Mouse (Mus musculus) ES-E14 (cell line): ENCODE measurements around the gene Stmn1. TPM values are rescaled to one million over a fixed set of nuclear protein-coding genes. Genes with fewer than 3 reads are reported as not detected.

Experiments
- DNase-seq: peaks from one replicate; pipeline ENCODE4 v3.0.0-alpha.2; 2013; ENCODE audit warnings: low read depth, low spot score
- H3K27ac ChIP-seq: 2 replicates; pipeline ENCODE4 v1.5.1; 2012; ENCODE audit warnings: low read depth, mild to moderate bottlenecking, low read length, moderate library complexity, mixed read lengths; ENCODE audit not compliant: poor library complexity, insufficient read depth, severe bottlenecking
- H3K36me3 ChIP-seq: 2 replicates; pipeline ENCODE4 v1.6.1; 2012; ENCODE audit warnings: mild to moderate bottlenecking, low read length, moderate library complexity, mixed read lengths; ENCODE audit not compliant: control insufficient read depth, poor library complexity, insufficient read depth, severe bottlenecking
- H3K4me1 ChIP-seq, 2 experiments: fragments of 150-350 bp in 1 of 2; sonication (generic) in 1 of 2; 2 replicates each; pipeline ENCODE4 v1.6.1; 2012; ENCODE audit warnings: low read length in 2 of 2, mild to moderate bottlenecking in 1 of 2, mixed read lengths in 1 of 2; ENCODE audit not compliant: control insufficient read depth in 2 of 2, insufficient read depth in 2 of 2, poor library complexity in 1 of 2
- H3K4me3 ChIP-seq, 2 experiments: fragments of 150-350 bp in 1 of 2; sonication (generic) in 1 of 2; 2 replicates each; pipeline ENCODE4 v1.5.1; 2012; ENCODE audit warnings: low read length in 2 of 2, low read depth in 1 of 2, mild to moderate bottlenecking in 1 of 2, mixed read lengths in 1 of 2; ENCODE audit not compliant: insufficient read depth in 1 of 2, poor library complexity in 1 of 2, severe bottlenecking in 1 of 2
- H3K9ac ChIP-seq: 2 replicates; pipeline ENCODE4 v1.6.1; 2012; ENCODE audit warnings: low read depth, mild to moderate bottlenecking, low read length, mixed read lengths; ENCODE audit not compliant: poor library complexity, insufficient read depth, severe bottlenecking
- H3K9me3 ChIP-seq: fragments of 150-350 bp; sonication (generic); 2 replicates; pipeline ENCODE4 v1.6.1; 2012; ENCODE audit warnings: low read depth, mild to moderate bottlenecking, low read length; ENCODE audit not compliant: control insufficient read depth, insufficient read depth
- CHD2 ChIP-seq: IDR thresholded peaks from 2 replicates; pipeline ENCODE4 v1.6.1; 2014; ENCODE audit warnings: mild to moderate bottlenecking, low read depth, low read length, inconsistent platforms
- HCFC1 ChIP-seq: IDR thresholded peaks from 2 replicates; pipeline ENCODE4 v1.6.1; 2012; ENCODE audit warnings: low read length, inconsistent platforms, borderline replicate concordance; ENCODE audit not compliant: insufficient read depth
- MAFK ChIP-seq: IDR thresholded peaks from 2 replicates; pipeline ENCODE4 v1.6.1; 2014; ENCODE audit warnings: mild to moderate bottlenecking, low read depth, low read length, inconsistent platforms; ENCODE audit not compliant: insufficient read depth
- ZC3H11A ChIP-seq: IDR thresholded peaks from 2 replicates; pipeline ENCODE4 v1.6.1; 2012; ENCODE audit warnings: low read depth, mild to moderate bottlenecking, inconsistent platforms, low read length, borderline replicate concordance
- ZNF384 ChIP-seq: IDR thresholded peaks from 2 replicates; pipeline ENCODE4 v1.6.1; 2012; ENCODE audit warnings: low read depth, low read length, inconsistent platforms
- in situ Hi-C, 2 experiments: fragments of 600-800 bp; cut with MboI; formaldehyde crosslinking; loops; one replicate each; pipeline ENCODE4 v1.15.1; 2025; ENCODE audit warnings: low sequenced_read_pairs in 2 of 2, inconsistent platforms in 1 of 2; ENCODE audit not compliant: unreplicated experiment in 2 of 2
- total RNA-seq: library from RNA; depleted of rRNA; stranded (reverse); fragments of 300-350 nt; gene quantifications from 2 replicates; pipeline ENCODE4 v1.2.3, GENCODE M21; 2012

Gene Stmn1
- total RNA-seq, 1 experiment, result 361 TPM

GRCm38 (mm10) chr4:134485151-134485900, 17.2 kb downstream of the Stmn1 start:
- Histone ChIP-seq H3K9me3 (no peaks in the 10 kb centered on the region), H3K27ac (no peak overlapping the region), H3K4me1 (peaks cover 0 to 4% of the 10 kb centered on the region in 2 experiments; a peak in 1 of 4 replicates), H3K4me3 (no peak overlapping the region), H3K9ac (no peak overlapping the region), H3K36me3 (no peaks in the 10 kb centered on the region)
- no peak for TF ChIP-seq MAFK
- no peak for TF ChIP-seq HCFC1
- no peak for TF ChIP-seq ZC3H11A
- no peak for TF ChIP-seq ZNF384
- no peak for TF ChIP-seq CHD2
- no peak for DNase-seq
- in situ Hi-C loops, result no loop called here

GRCm38 (mm10) chr4:134488211-134488610, 20.1 kb downstream of the Stmn1 start:
- Histone ChIP-seq H3K36me3 (no peaks in the 10 kb centered on the region), H3K4me3 (no peak overlapping the region), H3K9ac (no peak overlapping the region), H3K9me3 (no peaks in the 10 kb centered on the region), H3K27ac (no peak overlapping the region), H3K4me1 (no peaks in the 10 kb centered on the region)
- in situ Hi-C loops, result no loop called here
- no peak for DNase-seq
- TF ChIP-seq HCFC1, result no peak
- no peak for TF ChIP-seq CHD2
- TF ChIP-seq ZNF384, result no peak
- no peak for TF ChIP-seq MAFK
- TF ChIP-seq ZC3H11A, result no peak

GRCm38 (mm10) chr4:134489986-134490665, 22.0 kb downstream of the Stmn1 start:
- Histone ChIP-seq H3K36me3 (no peaks in the 10 kb centered on the region), H3K4me1 (peaks cover 2 to 10% of the 10 kb centered on the region in 2 experiments; a peak in 3 of 4 replicates), H3K4me3 (no peak overlapping the region), H3K27ac (no peak overlapping the region), H3K9ac (no peak overlapping the region), H3K9me3 (no peaks in the 10 kb centered on the region)
- in situ Hi-C loops, result no loop called here
- no peak for DNase-seq
- TF ChIP-seq HCFC1, result no peak
- TF ChIP-seq ZNF384, result no peak
- TF ChIP-seq ZC3H11A, result no peak
- TF ChIP-seq MAFK, result no peak
- no peak for TF ChIP-seq CHD2

GRCm38 (mm10) chr4:134491716-134492115, 23.6 kb downstream of the Stmn1 start:
- H3K27ac ChIP-seq, result no peak overlapping the region
- no peak for DNase-seq
- H3K9me3 ChIP-seq, result no peaks in the 10 kb centered on the region
- TF ChIP-seq MAFK (no peak), HCFC1 (no peak), ZNF384 (no peak), ZC3H11A (no peak), CHD2 (no peak)
- peaks cover 8 to 17% of the 10 kb centered on the region in 2 experiments; a peak in 3 of 4 replicates for H3K4me1 ChIP-seq
- no peak overlapping the region for H3K9ac ChIP-seq
- H3K4me3 ChIP-seq, result no peak overlapping the region
- no peaks in the 10 kb centered on the region for H3K36me3 ChIP-seq
- in situ Hi-C loops, result no loop called here
